Mouse (Mus musculus) bone marrow macrophage, adult 2 months (primary cell): ENCODE data around the gene Ppia. TPM values are rescaled to one million over a fixed set of nuclear protein-coding genes. Genes with fewer than 3 reads are reported as not detected.
A peak's percentile ranks its signal among the peaks of the same experiment; 100 is the strongest.
"Not testable (repeated sequence)": the region's sequence is repeated elsewhere in the genome, so short reads cannot be mapped to it uniquely, and the experiment has no call there.

Source experiments
- H3K27ac ChIP-seq: 2 replicates; pipeline ENCODE4 v1.5.1; 2012; ENCODE audit warnings: low read depth, low read length; ENCODE audit not compliant: insufficient read depth
- H3K4me1 ChIP-seq: 2 replicates; pipeline ENCODE4 v1.6.1; 2012; ENCODE audit warnings: low read length; ENCODE audit not compliant: control insufficient read depth, insufficient read depth
- H3K4me3 ChIP-seq: 2 replicates; pipeline ENCODE4 v1.5.1; 2012; ENCODE audit warnings: mild to moderate bottlenecking, low read length, moderate library complexity; ENCODE audit not compliant: insufficient read depth
- CTCF ChIP-seq: IDR thresholded peaks from 2 replicates; pipeline ENCODE4 v1.5.1; 2012; ENCODE audit warnings: low read depth, mild to moderate bottlenecking, low read length, moderate library complexity
- POLR2A ChIP-seq: IDR thresholded peaks from 2 replicates; pipeline ENCODE4 v1.6.1; 2012; ENCODE audit warnings: mild to moderate bottlenecking, low read depth, low read length, borderline replicate concordance
- polyA plus RNA-seq: library from polyadenylated mRNA; stranded (reverse); fragments of >200 nt; gene quantifications from 2 replicates; pipeline ENCODE4 v1.2.4, GENCODE M21; 2012; ENCODE audit not compliant: missing spikeins, insufficient read depth, insufficient read length

Ppia gene
- polyA plus RNA-seq, 1 experiment, result 1,533 TPM

DNA sequence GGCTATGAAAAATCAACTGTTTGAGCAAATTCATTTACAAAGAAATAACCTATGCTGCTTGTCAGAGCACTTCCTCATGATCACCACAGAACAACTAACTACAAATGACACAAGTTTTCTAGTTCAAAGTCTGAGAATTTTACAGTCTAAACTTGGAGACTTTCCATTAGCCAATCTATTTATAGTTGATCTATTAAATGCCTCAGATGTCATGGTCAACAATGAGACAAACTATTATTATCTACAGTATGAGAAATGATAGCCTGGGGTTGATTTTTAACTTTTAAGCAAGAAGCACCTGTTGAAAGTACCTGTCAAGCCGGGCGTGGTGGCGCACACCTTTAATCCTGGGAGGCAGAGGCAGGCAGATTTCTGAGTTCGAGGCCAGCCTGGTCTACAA is 27.3 kb downstream of the Ppia start:
- no peak overlapping the region for H3K4me3 ChIP-seq
- TF ChIP-seq CTCF (no peak), POLR2A (no peak)
- peaks cover 4% of the 10 kb centered on the region; the same call in 1 of the 2 replicates for H3K4me1 ChIP-seq
- H3K27ac ChIP-seq, result no peak overlapping the region

- H3K27ac ChIP-seq, result 0 out of 2 replicates have a peak overlapping the region, but pooled peaks have one; percentile 72
- peak overlapping the region; percentile 81 for H3K4me3 ChIP-seq
- TF ChIP-seq CTCF (no peak), POLR2A (no peak)
- peaks cover 6% of the 10 kb centered on the region for H3K4me1 ChIP-seq
Measured at GRCm38 (mm10) chr11:6443102-6443501, 27.9 kb downstream of the Ppia start.

DNA sequence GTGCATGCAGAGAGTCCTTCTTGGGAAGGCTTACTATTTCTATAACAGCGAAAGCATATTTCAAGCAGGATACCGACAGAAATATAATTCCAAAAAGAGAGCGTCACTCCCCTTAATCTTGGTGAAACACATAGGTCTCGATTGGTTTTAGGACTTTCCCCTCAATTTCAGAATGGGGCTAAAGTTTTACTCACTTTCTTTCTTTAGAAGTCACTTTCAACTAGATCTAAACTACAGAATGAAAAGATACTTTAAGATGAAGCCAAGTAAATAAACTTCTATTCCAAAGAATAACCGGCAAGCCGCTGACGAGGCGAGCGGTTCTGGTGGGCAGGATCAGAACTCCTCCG is 28.5 kb downstream of the Ppia start:
- H3K4me3 ChIP-seq, result peak overlapping the region; percentile 81
- H3K27ac ChIP-seq, result peak overlapping the region; percentile 72; the same call in 1 of the 2 replicates
- H3K4me1 ChIP-seq, result peaks cover 6% of the 10 kb centered on the region
- TF ChIP-seq CTCF (no peak), POLR2A (no peak)

DNA sequence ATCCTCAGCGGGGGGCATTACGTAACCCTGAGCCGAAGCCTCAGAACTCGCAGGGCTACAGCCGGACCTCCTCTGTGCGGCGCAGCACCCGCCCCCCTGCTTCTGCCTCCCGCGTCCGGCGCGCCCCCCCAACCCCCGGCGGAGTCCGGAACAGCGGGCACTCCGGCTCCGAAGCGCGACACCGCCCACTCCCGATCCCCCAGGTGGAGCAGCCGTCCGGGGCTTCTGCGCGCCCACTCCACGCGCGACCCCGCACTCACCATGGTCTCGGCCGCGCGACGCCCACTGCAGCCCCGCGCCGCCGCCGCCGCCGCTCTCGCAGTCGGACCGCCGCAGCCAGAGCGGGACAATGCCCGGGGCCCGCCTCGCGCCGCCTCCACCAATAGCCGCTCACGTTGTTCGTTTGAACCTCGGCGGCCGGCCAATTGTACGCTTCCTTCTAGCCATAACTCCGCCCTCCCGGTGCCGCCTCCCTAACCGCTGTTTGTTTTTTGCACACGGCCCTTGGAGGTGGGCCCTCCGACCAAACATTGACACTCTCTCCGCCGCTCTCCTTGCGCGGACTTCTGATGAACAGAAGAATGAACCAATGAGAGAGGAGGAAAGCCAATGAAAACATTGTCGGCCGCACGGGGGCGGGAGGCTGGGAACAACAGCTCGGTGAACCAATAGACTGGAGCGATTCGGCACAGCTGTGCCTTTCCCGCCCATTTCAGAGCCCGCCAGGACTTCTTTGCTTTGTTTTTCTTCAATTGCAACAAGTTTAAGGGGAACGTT is 29.0 kb downstream of the Ppia start, which contains the start of gene H2afv:
Gene H2afv (minus strand): TSS at position 367 of the 777 bp plus-strand sequence.
- H3K27ac ChIP-seq, result peak within 1 kb of the TSS; percentile 72
- peak within 1 kb of the TSS; percentile 81 for H3K4me3 ChIP-seq
- no peak for TF ChIP-seq POLR2A
- TF ChIP-seq CTCF, result no peak
- H3K4me1 ChIP-seq, result peaks cover 6% of the 10 kb centered on the region

DNA sequence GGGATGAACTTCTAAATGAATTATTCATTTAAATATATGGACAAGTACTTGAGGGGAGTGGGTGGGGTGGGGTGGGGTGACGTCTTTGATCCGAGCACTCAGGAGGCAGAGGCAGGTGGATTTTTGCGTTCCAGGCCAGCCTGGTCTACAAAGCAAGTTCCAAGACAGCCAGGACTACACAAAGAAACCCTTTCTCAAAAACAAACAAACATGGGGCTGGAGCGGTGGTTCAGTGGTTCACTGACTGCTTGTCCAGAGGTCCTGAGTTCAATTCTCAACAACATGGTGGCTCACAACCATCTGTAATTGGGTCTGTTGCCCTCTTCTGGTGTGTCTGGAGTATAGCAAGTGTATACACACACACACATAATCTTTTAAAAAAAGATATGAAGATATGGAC is 30.2 kb downstream of the Ppia start:
- H3K27ac ChIP-seq, result no peak overlapping the region
- H3K4me1 ChIP-seq, result peaks cover 6% of the 10 kb centered on the region
- TF ChIP-seq CTCF, result no peak
- TF ChIP-seq POLR2A, result no peak
- no peak overlapping the region for H3K4me3 ChIP-seq

- Histone ChIP-seq H3K27ac (no peak overlapping the region), H3K4me1 (peaks cover 6% of the 10 kb centered on the region), H3K4me3 (no peak overlapping the region)
- TF ChIP-seq POLR2A (no peak), CTCF (no peak)
Measured at GRCm38 (mm10) chr11:6445951-6446350, 30.7 kb downstream of the Ppia start.

- no peak for TF ChIP-seq CTCF
- no peak for TF ChIP-seq POLR2A
- Histone ChIP-seq H3K4me1 (peaks cover 6% of the 10 kb centered on the region), H3K27ac (no peak overlapping the region), H3K4me3 (no peak overlapping the region)
Measured at GRCm38 (mm10) chr11:6447493-6447892, 32.2 kb downstream of the Ppia start.

GRCm38 (mm10) chr11:6448155-6448554 is 32.9 kb downstream of the Ppia start:
- not testable (repeated sequence) for H3K4me1 ChIP-seq, H3K27ac ChIP-seq, H3K4me3 ChIP-seq

DNA sequence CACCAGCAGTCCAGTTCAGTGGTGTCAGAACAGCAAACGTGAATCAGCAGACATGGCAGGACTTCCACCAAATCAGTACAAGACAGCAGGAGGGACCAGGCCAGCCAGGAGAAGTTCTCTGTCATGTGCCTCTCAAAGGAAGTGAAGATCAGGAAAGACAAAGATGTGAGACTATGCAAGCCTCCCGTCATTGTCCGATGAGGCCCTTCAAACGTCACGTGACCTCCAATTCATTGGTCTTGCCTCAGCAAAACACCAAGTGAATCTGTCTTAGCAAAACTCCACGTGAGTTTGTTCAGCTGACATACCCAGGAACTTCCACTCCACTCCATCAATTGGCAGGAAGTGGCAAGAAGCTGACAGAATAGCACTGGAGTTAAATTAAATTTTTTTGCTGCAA is 40.8 kb downstream of the Ppia start:
- no peak for TF ChIP-seq POLR2A
- TF ChIP-seq CTCF, result no peak
- H3K4me1 ChIP-seq, result peaks cover 15% of the 10 kb centered on the region
- peak overlapping the region; percentile 66 for H3K27ac ChIP-seq
- no peak overlapping the region for H3K4me3 ChIP-seq

- Histone ChIP-seq H3K4me1 (peaks cover 31% of the 10 kb centered on the region), H3K4me3 (no peak overlapping the region), H3K27ac (peak overlapping the region; percentile 76)
- TF ChIP-seq POLR2A, result no peak
- no peak for TF ChIP-seq CTCF
Measured at GRCm38 (mm10) chr11:6463159-6463837, 48.1 kb downstream of the Ppia start.
